In the genomic region with DNA sequence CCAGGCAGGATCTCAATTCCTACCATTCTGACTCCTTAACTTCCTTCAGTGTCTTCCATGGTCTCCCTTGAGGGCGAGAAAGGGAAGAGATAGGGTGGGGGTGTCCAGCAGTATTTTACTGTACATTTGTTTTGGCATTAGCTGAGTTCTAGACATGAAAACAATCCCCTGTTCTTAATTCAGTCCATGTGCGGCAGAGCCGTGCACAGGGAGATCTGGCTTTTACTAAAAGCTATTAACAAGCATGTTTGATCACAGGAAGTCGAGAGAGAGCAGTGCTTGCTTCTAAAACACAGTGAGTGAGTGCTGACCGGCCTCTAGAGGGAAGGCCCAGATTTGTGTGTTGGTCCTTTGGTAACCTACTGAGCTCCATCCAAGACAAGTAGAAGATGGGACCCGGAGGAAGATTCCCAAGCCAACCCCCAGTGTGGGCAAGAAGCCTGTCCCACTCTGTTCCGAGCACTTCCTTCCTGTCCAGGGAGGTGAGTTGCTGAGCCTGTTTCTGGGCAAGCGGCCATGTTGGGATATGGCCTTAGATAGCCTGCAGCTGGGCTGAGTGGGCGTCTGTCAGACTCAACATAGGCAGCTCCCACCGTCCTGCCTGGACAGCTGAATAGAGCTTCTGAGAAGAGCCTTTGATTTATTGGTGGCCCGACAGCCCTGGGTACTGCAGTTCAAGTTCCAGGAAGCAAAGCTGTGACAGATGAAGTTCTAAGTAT, we compare ENCODE assay signal across 8 mouse cellular contexts.
DNase-seq lines count a peak whose midpoint lies in the region; ATAC-seq and TF ChIP-seq lines count a peak whose summit lies in the region.

No protein-coding gene starts in this region.

- H3K9me3 ChIP-seq in embryonic facial prominence, embryonic 15.5 days (replicated peaks): no peaks in the 10 kb centered on the region
- no peaks in the 10 kb centered on the region for H3K9me3 ChIP-seq in lung, embryonic 14.5 days (ENCODE audit: low read depth, low read length)
- no peaks in the 10 kb centered on the region for H3K9me3 ChIP-seq in midbrain, embryonic 10.5 days (replicated peaks)

- H3K36me3 ChIP-seq in embryonic facial prominence, embryonic 15.5 days: no peaks in the 10 kb centered on the region
- H3K36me3 ChIP-seq in lung, embryonic 14.5 days (ENCODE audit: insufficient read depth): no peaks in the 10 kb centered on the region
- H3K36me3 ChIP-seq in midbrain, embryonic 10.5 days: no peaks in the 10 kb centered on the region

- H3K4me3 ChIP-seq in embryonic facial prominence, embryonic 15.5 days (replicated peaks): no peak overlapping the region
- no peak overlapping the region for H3K4me3 ChIP-seq in lung, embryonic 14.5 days (ENCODE audit: low read depth, low read length)
- no peak overlapping the region for H3K4me3 ChIP-seq in midbrain, embryonic 10.5 days

- H3K27me3 ChIP-seq in embryonic facial prominence, embryonic 15.5 days: no peaks in the 10 kb centered on the region
- H3K27me3 ChIP-seq in lung, embryonic 14.5 days (ENCODE audit: insufficient read depth, low read length): no peaks in the 10 kb centered on the region
- H3K27me3 ChIP-seq in midbrain, embryonic 10.5 days (ENCODE audit: low read depth, poor library complexity, severe bottlenecking): no peaks in the 10 kb centered on the region

- intact Hi-C loops in heart, postnatal 25 days (cut with DNase I): no loop called here

- peak; percentile 54 for DNase-seq in urinary bladder, postnatal 14 days (ENCODE audit: low spot score)
- DNase-seq in urinary bladder, adult 18-20 months (ENCODE audit: low spot score in 2 of 2): no peak
- peak; percentile 45 for DNase-seq in heart, postnatal 25 days (ENCODE audit: low spot score)
- DNase-seq in lung, embryonic 14.5 days: peak; percentile 82
- peak; percentile 31 for DNase-seq in yolk sac, embryonic 10.5 days (ENCODE audit: low spot score)
- DNase-seq in retina, embryonic 14.5 days (ENCODE audit: low spot score): no peak
- no peak for DNase-seq in midbrain, embryonic 10.5 days (ENCODE audit: low spot score)

- peak overlapping the region; percentile 67 for H3K27ac ChIP-seq in embryonic facial prominence, embryonic 15.5 days (replicated peaks)
- peak overlapping the region; percentile 3; the same call in 1 of the 2 replicates for H3K27ac ChIP-seq in lung, embryonic 14.5 days (ENCODE audit: low read depth)
- no peak overlapping the region for H3K27ac ChIP-seq in midbrain, embryonic 10.5 days (replicated peaks)

- H3K9ac ChIP-seq in embryonic facial prominence, embryonic 15.5 days: no peak overlapping the region
- no peak overlapping the region for H3K9ac ChIP-seq in lung, embryonic 14.5 days

- H3K4me2 ChIP-seq in embryonic facial prominence, embryonic 15.5 days (replicated peaks): no peak overlapping the region
- no peak overlapping the region for H3K4me2 ChIP-seq in lung, embryonic 14.5 days

- ATAC-seq in embryonic facial prominence, embryonic 15.5 days (ENCODE audit: insufficient number of reproducible peaks, low FRiP score, low TSS enrichment, low read depth): peak; percentile 37; the same call in 1 of the 2 replicates
- ATAC-seq in lung, embryonic 14.5 days (ENCODE audit: insufficient read depth): peak; percentile 90

- peaks cover 43% of the 10 kb centered on the region for H3K4me1 ChIP-seq in embryonic facial prominence, embryonic 15.5 days
- peaks cover 6% of the 10 kb centered on the region; the same call in 1 of the 2 replicates for H3K4me1 ChIP-seq in lung, embryonic 14.5 days (ENCODE audit: insufficient read depth)
- no peaks in the 10 kb centered on the region for H3K4me1 ChIP-seq in midbrain, embryonic 10.5 days

- 34% methylated on average over 11 of the region's 11 CpGs for WGBS in embryonic facial prominence, embryonic 15.5 days
- 28% methylated on average over 11 of the region's 11 CpGs for WGBS in lung, embryonic 14.5 days
- WGBS in midbrain, embryonic 10.5 days: 77% methylated on average over 11 of the region's 11 CpGs

- TF ChIP-seq CTCF in lung, embryonic 14.5 days (IDR thresholded peaks at IDR 0.05; ENCODE audit: low read depth): 0 out of 2 replicates have a peak, but pooled peaks have one; percentile 2

Comparison
In these comparisons a context has a peak if more than half of its experiments do, and no peak if none do; other contexts are left out.
1. DNase-seq: peak in urinary bladder, postnatal 14 days (single experiment), heart, postnatal 25 days (single experiment), lung, embryonic 14.5 days (single experiment) and yolk sac, embryonic 10.5 days (single experiment); none in urinary bladder, adult 18-20 months (0 of 2), retina, embryonic 14.5 days (single experiment) and midbrain, embryonic 10.5 days (single experiment).